Mouse (Mus musculus): ENCODE measurements around the gene Zfp385c. TPM values are rescaled to one million over a fixed set of nuclear protein-coding genes. Genes with fewer than 3 reads are reported as not detected.

Gene Zfp385c
- polyA plus RNA-seq, 1 experiment, result not detected

DNA sequence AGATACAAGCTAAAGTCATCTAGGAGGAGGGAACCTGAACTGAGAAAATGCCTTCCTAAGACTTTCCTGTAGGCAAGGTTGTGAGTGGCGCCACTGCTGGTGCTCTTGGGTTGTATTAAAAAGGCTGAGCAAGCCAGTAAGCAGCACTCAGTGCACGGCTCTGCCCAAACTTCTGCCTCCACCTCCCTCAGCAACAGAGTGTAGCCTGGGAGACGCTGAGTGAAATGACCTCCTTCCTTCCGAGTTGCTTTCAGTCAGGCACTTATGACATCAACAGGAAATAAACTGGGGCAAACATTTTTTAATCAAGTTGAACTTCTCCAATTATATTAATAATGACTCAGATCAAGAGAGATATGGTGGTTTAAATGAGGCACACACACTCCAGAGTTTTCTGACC, 83.5 kb downstream of the Zfp385c start:
- no peak for TF ChIP-seq CTCF (IDR thresholded peaks at IDR 0.05; ENCODE audit: control insufficient read depth, insufficient read depth, low read length)
- no peak for TF ChIP-seq POLR2A (IDR thresholded peaks at IDR 0.05; ENCODE audit: borderline replicate concordance, control insufficient read depth, low read depth, low read length)
- no peak overlapping the region for H3K27ac ChIP-seq (ENCODE audit: control insufficient read depth, insufficient read depth, low read depth, low read length, poor library complexity)
- H3K4me3 ChIP-seq (replicated peaks; ENCODE audit: control insufficient read depth, low read depth, low read length), result no peak overlapping the region
- H3K4me1 ChIP-seq (ENCODE audit: control insufficient read depth, insufficient read depth, low read length), result peaks cover 4% of the 10 kb centered on the region
- 28% methylated on average over 4 of the region's 4 CpGs for WGBS

GRCm38 (mm10) chr11:100607121-100607520, 85.1 kb downstream of the Zfp385c start:
- WGBS, result 85% methylated on average over 6 of the region's 6 CpGs
- H3K4me1 ChIP-seq (ENCODE audit: control insufficient read depth, insufficient read depth, low read length), result peaks cover 4% of the 10 kb centered on the region

GRCm38 (mm10) chr11:100605451-100605850, 86.8 kb downstream of the Zfp385c start:
- WGBS, result 91% methylated on average over 10 of the region's 10 CpGs
- Histone ChIP-seq H3K4me3 (replicated peaks; ENCODE audit: control insufficient read depth, low read depth, low read length) (no peak overlapping the region), H3K27ac (ENCODE audit: control insufficient read depth, insufficient read depth, low read depth, low read length, poor library complexity) (no peak overlapping the region), H3K4me1 (ENCODE audit: control insufficient read depth, insufficient read depth, low read length) (peaks cover 3% of the 10 kb centered on the region)
- no peak for TF ChIP-seq POLR2A (IDR thresholded peaks at IDR 0.05; ENCODE audit: borderline replicate concordance, control insufficient read depth, low read depth, low read length)
- no peak for TF ChIP-seq CTCF (IDR thresholded peaks at IDR 0.05; ENCODE audit: control insufficient read depth, insufficient read depth, low read length)

More at GRCm38 (mm10) chr11:100607121-100607520, 85.1 kb downstream of the Zfp385c start:
- Histone ChIP-seq H3K27ac (ENCODE audit: control insufficient read depth, insufficient read depth, low read depth, low read length, poor library complexity) (no peak overlapping the region), H3K4me3 (replicated peaks; ENCODE audit: control insufficient read depth, low read depth, low read length) (no peak overlapping the region)
- TF ChIP-seq POLR2A (IDR thresholded peaks at IDR 0.05; ENCODE audit: borderline replicate concordance, control insufficient read depth, low read depth, low read length) (no peak), CTCF (IDR thresholded peaks at IDR 0.05; ENCODE audit: control insufficient read depth, insufficient read depth, low read length) (no peak)

GRCm38 (mm10) chr11:100604321-100605005, 87.8 kb downstream of the Zfp385c start:
- TF ChIP-seq CTCF (IDR thresholded peaks at IDR 0.05; ENCODE audit: control insufficient read depth, insufficient read depth, low read length) (no peak), POLR2A (IDR thresholded peaks at IDR 0.05; ENCODE audit: borderline replicate concordance, control insufficient read depth, low read depth, low read length) (no peak)
- 77% methylated on average over 4 of the region's 4 CpGs for WGBS
- H3K4me1 ChIP-seq (ENCODE audit: control insufficient read depth, insufficient read depth, low read length), result peaks cover 1% of the 10 kb centered on the region
- no peak overlapping the region for H3K4me3 ChIP-seq (replicated peaks; ENCODE audit: control insufficient read depth, low read depth, low read length)
- H3K27ac ChIP-seq (ENCODE audit: control insufficient read depth, insufficient read depth, low read depth, low read length, poor library complexity), result no peak overlapping the region

GRCm38 (mm10) chr11:100603813-100604212, 88.4 kb downstream of the Zfp385c start:
- no peak overlapping the region for H3K27ac ChIP-seq (ENCODE audit: control insufficient read depth, insufficient read depth, low read depth, low read length, poor library complexity)
- no peak overlapping the region for H3K4me3 ChIP-seq (replicated peaks; ENCODE audit: control insufficient read depth, low read depth, low read length)
- WGBS, result 82% methylated on average over 8 of the region's 8 CpGs
- TF ChIP-seq POLR2A (IDR thresholded peaks at IDR 0.05; ENCODE audit: borderline replicate concordance, control insufficient read depth, low read depth, low read length) (no peak), CTCF (IDR thresholded peaks at IDR 0.05; ENCODE audit: control insufficient read depth, insufficient read depth, low read length) (no peak)
- peaks cover 1% of the 10 kb centered on the region for H3K4me1 ChIP-seq (ENCODE audit: control insufficient read depth, insufficient read depth, low read length)

- WGBS, result 87% methylated on average over 9 of the region's 9 CpGs
- Histone ChIP-seq H3K27ac (ENCODE audit: control insufficient read depth, insufficient read depth, low read depth, low read length, poor library complexity) (no peak overlapping the region), H3K4me1 (ENCODE audit: control insufficient read depth, insufficient read depth, low read length) (no peaks in the 10 kb centered on the region), H3K4me3 (replicated peaks; ENCODE audit: control insufficient read depth, low read depth, low read length) (no peak overlapping the region)
- no peak for TF ChIP-seq CTCF (IDR thresholded peaks at IDR 0.05; ENCODE audit: control insufficient read depth, insufficient read depth, low read length)
- no peak for TF ChIP-seq POLR2A (IDR thresholded peaks at IDR 0.05; ENCODE audit: borderline replicate concordance, control insufficient read depth, low read depth, low read length)
Measured at GRCm38 (mm10) chr11:100603155-100603554, 89.1 kb downstream of the Zfp385c start.

DNA sequence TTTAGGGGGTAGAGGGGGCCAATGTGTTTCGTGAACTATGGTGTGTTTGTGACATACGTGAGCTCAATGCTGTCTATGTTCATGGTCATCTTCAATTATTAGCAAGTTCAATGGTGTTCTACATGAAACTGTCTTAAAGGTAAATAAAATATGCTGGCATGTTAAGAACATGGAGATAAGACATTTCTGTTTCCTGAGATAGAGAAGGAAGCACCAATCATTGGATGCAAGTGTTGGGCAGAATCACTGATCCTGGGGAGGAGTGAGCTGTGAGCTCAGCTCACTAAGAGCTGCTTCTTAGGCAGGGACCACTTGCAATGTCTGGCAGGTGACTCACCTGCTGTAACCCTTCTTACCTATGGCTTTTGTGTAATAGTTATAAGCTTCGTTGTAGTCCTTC, 90.9 kb downstream of the Zfp385c start:
- TF ChIP-seq POLR2A (IDR thresholded peaks at IDR 0.05; ENCODE audit: borderline replicate concordance, control insufficient read depth, low read depth, low read length), result no peak
- TF ChIP-seq CTCF (IDR thresholded peaks at IDR 0.05; ENCODE audit: control insufficient read depth, insufficient read depth, low read length), result no peak
- WGBS, result 93% methylated on average over 3 of the region's 3 CpGs
- no peak overlapping the region for H3K4me3 ChIP-seq (replicated peaks; ENCODE audit: control insufficient read depth, low read depth, low read length)

GRCm38 (mm10) chr11:100598074-100598473, 94.2 kb downstream of the Zfp385c start:
- WGBS, result 80% methylated on average over 4 of the region's 4 CpGs
- no peak overlapping the region for H3K27ac ChIP-seq (ENCODE audit: control insufficient read depth, insufficient read depth, low read depth, low read length, poor library complexity)
- H3K4me1 ChIP-seq (ENCODE audit: control insufficient read depth, insufficient read depth, low read length), result no peaks in the 10 kb centered on the region; the same call in 1 of the 2 replicates
- TF ChIP-seq POLR2A (IDR thresholded peaks at IDR 0.05; ENCODE audit: borderline replicate concordance, control insufficient read depth, low read depth, low read length) (no peak), CTCF (IDR thresholded peaks at IDR 0.05; ENCODE audit: control insufficient read depth, insufficient read depth, low read length) (no peak)
- no peak overlapping the region for H3K4me3 ChIP-seq (replicated peaks; ENCODE audit: control insufficient read depth, low read depth, low read length)

More for the DNA sequence above, 90.9 kb downstream of the Zfp385c start:
- no peaks in the 10 kb centered on the region; the same call in 1 of the 2 replicates for H3K4me1 ChIP-seq (ENCODE audit: control insufficient read depth, insufficient read depth, low read length)
- H3K27ac ChIP-seq (ENCODE audit: control insufficient read depth, insufficient read depth, low read depth, low read length, poor library complexity), result no peak overlapping the region

All from bone marrow, adult 2 months (tissue).